Mouse (Mus musculus) kidney, adult 11 months (tissue): ENCODE measurements at regions not wholly inside any gene's neighbourhood (a gene's known extent, or its start where the extent isn't known, plus 50 kb on each side); places are given as distances from the start of the nearest gene placed in this dataset.

Experiments used
- DNase-seq: peaks from one replicate; pipeline ENCODE4 v3.0.0; 2022

DNA sequence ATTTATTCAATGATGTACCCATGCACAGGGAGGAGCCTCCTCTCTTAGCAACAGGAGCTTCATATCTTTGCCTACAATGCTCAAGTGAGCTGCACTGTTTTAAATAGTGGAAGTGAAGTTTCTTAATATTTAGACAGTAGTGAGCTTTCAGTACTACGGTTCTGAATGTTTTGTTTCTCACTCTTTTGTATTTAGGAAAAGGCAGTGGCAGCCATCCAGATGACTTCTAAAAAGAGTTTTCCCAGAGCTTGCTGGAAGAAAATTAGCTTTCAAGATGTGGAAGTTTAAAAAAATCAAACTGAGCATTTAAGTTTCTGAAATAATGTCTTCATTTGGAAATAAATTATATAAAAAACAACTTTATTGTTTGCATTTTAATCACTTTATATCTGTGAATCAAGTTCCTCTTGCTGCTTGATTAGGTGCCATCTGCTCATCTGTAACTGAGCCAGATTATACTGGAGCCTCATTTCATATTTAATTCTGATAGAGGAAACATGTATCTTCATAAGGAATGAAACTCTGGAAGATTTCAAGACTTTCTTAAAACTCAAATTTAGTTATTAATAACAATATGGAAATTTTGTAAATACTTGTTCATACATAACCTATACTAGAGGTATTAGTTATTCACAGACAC lies 268.6 kb upstream of the Tle1 start:
- no peak for DNase-seq

DNA sequence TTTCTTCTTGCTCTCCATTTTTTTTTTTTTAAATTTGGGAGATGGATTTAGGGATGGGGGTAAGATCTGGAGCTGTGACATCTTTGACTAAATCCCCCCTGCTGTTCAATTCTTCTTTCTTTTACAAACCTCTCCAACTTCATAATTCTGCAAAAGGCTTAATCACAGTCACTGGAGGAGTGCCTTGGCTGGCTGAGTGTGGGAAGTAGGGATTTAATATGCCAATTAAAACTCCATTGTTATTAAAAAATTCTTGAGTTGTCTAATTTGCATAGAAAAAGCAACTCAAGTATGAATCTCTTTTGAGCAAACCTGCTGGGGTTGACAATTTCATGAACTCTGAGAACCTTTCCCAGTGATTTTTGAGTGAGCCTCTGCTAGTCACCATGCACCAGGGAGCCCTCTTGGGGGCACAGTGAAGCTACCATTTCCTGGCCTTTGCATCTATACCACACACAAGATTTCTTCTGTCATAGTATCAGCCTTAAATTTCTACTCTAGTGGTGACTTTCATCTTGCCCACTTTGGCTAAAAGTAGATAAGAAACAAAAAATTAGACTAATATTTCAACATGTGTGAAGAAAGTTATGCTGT lies 243.6 kb upstream of the Tle1 start:
- no peak for DNase-seq

DNA sequence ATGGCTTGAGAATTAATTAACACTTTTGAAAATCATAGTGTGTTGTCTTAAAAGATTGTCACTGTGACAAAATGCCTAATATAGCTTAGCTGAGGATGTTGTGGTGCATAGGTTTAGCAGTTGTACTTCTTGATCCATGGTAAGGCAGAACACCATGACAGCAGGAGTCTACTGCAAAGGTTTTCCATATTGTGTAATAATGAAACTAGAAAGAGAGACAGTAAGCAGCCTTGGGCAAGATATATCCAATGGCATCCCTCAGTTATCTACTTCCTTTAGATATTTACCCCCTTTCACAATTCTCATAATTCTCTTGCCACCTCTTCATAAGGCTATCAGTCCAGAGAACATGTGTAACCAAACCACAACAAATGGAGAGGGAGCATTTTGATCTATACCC lies 236.6 kb upstream of the Tle1 start:
- DNase-seq, result no peak

DNA sequence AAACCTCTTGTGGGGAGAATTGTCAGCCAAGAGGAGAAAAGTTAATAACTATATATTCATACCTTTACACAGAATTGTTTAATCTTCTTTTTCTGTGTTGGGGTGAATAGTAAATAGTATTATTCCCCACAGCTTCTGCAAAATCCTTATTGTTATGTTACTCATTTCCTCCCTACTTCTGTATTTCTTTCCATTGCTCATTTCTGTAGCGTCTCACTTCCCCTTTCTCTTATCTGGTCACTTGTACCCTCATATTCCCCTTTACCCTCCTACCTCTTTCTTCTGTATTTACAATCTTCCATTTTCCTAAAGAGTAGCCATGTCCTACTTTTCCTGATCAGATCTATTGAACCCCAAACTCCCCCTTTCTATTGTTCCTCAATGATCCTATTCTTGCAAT lies 224.6 kb upstream of the Tle1 start:
- no peak for DNase-seq

DNA sequence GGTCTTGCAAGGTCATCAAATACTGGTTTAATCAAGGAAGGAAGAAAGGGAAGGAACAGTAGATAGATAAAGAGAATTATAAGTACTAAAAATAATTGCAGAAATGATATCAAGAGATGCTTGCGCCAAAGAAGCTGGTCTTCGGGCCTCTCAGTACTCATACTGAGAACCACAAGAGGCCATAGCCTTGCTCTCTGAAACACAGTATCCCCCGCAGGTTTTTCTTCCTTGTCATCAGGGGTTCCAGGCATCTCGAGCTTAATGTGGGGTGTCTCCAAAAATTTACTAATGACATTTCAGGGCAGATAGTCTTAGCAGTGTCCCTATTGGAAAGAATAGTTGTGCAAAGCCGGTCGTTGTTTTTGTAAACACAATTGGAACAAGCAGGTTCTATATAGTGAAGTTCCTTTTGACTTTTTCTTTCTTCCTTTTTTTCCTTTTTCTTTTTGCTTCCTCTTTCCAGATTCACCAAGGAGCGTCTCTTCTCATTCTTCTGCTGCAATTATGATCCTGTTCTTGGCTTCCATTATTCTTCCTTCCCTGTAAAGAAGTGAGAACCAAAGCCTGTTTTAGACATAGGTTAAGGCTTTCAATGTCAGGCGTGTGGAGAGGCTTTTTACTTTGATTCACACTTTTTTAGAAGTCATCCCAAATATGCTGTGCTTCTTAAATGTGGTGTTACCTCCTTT lies 211.5 kb upstream of the Tle1 start:
- no peak for DNase-seq

DNA sequence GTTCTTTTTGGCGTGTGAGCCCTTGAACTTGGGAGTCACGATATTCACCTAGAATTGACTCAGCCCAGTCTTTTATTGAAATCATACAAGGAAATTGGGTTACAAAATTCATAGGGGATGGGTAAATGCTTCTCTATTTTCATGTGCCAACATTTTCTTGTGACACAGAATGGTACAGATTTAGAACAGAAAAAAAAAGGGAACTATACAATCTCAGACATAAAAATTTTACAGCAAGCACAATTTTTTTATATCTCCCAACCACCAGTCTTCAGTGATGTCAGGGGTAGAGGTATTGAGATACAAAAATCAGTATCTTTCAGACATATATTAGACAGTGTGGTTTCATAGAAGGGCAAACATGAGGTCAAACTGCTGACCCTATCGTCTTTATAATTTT lies 210.6 kb upstream of the Tle1 start:
- no peak for DNase-seq

DNA sequence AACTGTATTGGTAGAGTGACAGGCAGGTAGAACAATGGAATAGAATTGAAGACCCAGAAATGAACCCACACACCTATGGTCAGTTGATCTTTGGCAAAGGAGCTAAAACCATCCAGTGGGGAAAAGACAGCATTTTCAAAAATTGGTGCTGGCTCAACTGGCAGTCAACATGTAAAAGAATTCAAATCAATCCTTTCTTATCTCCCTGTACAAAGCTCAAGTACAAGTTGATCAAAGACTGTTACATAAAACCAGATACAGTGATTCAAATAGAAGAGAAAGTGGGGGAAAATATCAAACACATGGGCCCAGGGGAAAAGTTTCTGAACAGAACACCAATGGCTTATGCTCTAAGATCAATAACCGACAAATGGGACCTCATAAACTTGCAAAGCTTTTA lies 200.0 kb upstream of the Tle1 start:
- no peak for DNase-seq

DNA sequence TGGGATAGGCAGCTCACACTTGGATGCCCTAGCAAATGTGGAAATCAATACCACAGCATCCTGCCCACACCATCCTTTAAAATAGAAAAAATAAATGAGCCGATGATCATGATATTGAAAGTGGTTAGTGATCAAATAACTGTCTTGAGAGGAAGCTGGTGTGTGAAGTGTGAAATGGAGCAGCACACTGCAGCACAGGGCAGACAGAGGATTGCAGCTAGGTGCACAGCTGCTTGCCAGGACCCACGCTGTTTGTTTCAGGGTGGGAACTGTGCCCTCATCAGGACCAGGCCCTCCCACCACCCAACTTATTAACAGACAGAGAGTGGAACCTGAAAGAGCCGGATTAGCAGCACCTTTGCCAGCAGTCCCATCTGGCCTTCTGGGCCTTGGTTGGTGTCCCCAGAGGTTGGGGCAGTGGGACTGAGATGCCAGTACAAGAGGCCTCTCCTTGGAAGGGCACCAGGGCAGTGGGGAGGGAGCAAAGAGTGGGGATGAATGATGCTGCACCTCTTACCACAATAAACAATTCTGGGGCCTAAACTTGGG lies 191.2 kb upstream of the Tle1 start:
- DNase-seq, result no peak

DNA sequence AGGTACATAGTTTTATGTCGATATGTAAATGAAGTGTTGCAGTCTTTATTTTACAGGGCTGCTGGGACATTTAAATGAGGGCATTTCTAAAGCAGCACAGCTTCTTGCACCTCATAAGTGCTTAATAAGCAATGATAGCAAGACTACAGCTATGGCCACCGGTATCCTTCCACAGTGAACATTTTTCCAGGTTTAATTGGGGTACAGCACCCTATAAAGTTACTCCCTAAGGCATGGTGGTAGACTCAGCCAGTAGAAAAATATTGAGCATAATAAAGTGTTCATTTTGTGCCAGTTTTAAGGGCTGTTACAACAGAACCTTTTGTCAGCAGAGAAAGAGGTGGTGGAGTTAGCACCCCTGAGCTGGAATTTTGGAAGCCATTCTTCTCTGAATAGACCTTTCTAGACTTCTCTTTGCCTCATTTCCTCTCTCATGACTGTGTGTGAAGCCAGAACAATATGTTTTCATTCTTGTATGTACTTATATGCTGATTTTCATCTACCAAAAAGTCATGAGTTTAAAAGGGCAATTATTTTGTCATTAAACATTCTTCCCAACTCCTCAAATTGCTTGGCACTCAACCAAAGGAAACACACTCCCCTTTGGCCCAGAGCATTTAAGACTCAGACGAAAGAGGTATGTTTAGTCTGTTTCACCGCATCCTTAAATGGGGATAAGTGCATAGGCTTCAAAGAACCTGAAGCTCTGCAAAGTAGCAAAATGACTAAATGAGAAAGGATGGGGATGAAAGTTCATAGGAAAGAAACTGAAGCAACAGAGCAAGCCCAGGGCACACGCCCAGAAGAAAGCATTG lies 189.3 kb upstream of the Tle1 start:
- DNase-seq, result no peak

DNA sequence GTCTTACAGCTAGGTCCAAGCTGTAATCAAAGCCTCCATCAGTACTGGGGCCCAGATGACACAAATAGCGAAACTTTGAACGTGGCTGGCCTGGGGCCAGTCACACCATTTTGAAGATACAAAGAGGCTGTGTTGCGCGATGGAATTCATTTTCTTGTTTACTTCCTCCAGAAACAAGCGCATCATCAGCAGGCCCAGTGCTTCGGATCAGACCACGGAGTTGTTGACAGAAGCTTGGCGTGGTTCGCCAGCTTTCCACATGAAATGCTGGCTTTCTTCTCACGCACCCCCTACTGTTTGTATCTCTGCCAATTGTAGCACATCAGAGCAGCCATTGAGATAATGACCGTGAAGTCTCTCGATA lies 184.2 kb upstream of the Tle1 start:
- DNase-seq, result peak; percentile 3

DNA sequence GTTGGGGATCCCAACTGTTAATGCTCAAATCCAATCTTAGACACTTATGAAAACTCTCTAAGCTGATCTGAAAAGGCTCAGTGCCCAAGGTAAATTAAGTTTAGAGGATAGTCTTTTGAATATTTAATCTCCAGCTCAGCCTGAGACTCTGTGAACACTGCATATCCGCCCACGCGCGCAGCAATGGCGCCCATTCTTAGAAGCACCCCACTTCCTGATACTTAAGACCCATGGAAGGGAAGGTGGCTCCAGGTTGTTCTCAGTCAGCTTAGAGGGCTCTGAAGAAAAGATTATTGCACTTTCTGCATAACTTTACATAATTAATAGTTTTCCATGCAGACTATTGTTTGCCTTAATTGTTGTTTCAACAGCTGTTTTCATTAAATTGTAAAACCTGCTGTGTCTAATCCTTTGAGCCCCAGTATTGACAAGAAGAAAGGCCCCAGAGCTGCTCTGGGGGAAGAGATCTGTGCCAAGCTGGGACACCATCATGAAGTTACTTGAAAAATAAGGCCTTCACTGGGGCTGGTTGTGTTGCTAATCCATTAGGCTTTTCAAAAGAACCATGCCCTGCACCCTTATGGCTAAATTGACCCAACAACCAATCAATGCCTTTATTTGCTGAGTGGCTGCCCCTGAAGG lies 183.7 kb upstream of the Tle1 start:
- DNase-seq, result no peak

DNA sequence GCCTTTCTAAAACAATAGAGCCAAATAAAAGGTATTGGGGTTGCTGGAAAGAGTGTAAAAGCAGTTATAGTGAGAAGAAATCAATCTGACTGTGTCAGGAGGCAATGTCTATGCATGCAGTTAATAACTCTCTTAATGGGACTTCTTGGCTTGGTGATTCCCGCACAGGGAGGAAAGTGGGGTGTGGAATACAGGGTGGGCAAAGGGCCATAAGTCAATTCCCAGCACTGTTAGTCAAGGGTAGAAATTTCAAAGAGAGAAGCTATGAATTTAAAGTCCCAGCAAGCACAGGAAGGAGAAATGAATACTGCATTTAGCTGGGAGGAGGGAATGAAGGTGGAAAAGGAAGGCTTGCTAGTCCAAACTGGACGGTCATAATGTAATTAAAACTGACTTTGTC lies 183.0 kb upstream of the Tle1 start:
- no peak for DNase-seq

DNA sequence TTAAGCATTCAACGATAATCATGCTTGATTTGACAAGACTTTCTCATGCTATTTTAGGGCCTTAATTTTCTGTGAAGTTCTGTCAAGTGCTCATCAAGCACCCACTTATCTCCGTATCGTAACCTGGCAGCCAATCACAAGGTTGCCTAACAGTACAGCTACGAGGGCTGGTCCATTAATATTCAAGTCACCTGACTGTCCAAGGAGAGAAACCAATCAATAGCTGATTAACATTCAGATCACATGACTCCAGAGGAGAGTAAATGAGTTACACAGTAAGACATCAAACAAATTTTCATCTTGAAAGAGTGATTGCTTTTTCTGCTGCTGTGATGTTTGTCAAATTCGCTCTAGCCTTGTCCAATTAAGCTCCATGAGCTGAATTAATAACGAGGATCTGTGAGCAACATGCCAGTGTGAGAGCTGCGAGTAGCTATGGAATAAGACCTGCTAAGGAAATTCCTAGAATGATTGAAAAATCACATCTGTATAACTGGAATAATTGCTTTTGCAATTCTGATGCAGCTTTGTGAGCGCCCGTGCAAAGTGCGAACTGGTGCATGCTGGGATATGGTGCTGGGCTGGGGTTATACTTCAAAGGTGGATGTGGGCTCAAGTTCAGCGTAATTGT lies 181.9 kb upstream of the Tle1 start:
- DNase-seq, result no peak

DNA sequence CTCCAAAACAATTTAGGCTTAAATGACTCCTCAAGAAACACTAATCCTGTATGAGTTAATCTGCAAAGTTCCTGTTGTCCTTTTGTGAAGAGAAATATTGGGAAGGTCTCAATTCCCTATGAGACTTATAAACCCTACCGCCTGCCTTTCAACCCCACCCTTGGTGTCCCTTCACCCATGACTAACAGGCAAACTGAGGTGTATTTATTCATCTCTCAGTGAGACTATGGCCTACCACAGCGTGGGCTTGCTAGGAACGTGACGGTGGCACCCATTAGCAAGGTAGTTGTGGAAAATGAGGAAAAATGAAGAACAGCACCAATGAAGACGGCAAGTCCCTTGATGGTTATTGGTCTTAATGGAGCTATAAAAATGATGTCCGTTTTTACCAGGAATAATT lies 181.0 kb upstream of the Tle1 start:
- DNase-seq, result no peak

DNA sequence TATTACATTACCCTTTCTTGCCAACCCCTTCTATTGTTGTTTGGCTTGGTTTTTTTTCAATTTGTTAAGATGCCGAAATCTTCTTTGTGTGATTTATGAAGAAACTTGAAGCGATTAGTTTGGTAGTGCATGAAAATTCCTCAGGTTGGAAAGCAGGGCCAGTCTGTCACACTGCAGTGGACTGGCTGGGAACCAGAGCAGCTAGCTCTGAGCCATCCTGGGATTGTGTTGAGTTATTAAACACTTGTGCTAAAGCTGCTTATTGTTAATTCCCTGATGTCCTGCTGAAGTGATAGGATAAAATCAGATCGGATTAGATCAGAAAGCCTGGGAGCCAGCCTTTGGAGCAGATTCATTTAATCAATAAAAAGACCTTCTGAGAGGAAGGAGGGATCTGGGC lies 180.4 kb upstream of the Tle1 start:
- no peak for DNase-seq

DNA sequence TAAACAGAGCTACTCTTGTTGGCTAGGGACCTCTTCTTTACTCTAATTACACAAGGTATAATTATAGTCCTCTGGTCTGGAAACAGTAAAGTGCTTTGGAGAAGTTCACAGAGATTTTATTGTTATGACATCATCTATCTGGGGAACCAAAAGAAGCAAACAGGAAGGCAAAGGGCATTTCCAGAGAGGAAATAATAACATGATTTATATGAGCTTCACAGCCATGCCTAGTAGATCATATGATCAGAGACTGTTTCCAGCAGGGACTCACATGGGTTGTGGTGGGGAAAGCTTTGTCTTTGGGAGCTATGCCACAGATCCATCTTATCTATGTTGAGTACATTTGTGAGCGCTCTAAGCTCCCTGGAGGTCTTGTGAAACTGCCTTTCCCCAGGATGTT lies 178.8 kb upstream of the Tle1 start:
- DNase-seq, result peak; percentile 22

DNA sequence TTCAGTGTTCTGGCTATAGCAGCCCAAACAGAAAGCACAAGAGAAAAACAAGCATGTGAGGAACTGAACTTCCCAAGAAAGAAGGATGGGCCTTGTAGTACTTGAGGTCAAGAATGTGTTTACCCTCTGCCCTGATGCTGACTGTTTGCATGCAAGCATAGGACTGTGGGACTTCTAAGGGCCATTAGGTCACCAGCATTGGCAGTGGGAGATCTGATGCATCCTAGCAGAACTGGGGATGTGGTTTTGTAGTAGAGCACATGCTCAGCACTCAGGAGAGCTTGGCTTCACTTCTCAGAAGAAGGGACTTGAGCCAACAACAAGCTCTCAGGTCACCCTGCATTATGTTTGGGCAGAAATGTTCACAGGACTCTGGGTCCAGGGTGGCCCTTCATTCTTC lies 178.3 kb upstream of the Tle1 start:
- peak; percentile 62 for DNase-seq

DNA sequence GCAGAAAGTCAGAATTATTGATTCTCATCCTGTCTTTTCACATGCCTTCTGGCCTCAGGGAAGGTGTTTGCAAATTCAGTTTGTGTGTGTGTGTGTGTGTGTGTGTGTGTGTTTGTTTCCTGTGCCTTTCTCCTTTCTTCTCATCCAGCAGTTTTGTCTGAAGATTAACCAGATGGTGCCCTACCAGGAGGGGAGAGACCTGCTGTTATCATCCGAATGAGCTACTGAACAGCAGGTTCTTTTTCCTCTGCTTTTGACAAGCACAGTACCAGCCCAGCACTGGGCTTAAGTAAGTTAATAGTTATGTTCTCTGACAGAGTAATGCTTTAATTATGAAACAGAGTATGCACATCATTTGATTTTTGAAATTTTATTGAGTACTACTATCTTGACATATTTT lies 176.8 kb upstream of the Tle1 start:
- no peak for DNase-seq

DNA sequence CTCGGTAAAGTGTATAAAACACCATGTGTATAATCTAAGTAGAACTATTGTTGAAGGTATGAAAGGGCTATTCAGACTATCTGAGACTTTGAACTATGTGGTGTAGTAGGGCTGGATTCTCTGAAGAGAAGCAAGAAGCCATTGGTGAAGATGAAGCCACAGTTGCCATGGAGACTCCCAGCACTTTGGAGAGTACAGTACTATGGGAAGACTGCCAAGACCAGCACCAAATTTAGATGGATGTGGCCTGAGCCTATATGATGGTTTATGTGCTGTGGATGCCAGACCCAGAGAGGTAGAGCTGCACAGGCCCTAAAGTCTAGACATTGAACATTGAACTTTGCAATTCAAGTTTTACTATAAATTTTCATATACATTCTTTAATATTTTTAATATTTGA lies 151.3 kb upstream of the Tle1 start:
- DNase-seq, result no peak

DNA sequence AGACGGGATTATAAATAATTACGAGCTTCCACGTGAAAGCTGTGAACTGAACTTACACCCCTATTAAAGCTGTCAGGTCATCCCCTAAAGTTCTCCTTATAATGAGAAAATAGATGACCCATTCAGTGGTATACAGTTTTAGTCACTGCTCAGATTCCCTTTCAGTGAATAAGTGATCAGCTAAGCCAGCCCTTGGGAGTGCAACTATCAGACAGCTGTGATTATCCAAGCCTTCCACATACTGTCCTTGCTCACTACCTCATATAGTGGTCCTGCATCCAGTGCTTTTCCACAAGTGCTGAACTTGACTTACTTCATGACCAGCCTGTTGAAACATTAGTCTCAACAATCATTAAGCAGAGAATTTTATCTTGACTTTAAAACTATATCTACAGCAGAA lies 131.2 kb upstream of the Tle1 start:
- no peak for DNase-seq

DNA sequence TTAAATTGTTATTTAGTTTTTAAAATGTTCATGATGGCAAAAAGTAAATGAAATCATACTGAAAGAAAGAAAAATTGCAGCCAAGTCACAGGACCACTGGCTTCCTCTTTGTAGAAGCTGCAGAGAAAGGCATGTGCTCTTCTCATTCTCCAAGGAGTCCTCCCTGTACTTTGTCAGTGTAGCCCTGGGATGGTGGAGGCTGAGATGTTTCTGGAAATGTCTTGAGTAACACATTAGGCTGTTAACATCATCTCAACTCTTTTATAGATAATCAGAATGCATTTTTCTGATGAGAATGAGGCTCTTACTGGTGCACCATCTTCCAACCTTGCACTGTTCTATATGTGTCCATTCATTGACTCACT lies 128.3 kb upstream of the Tle1 start:
- DNase-seq, result no peak

DNA sequence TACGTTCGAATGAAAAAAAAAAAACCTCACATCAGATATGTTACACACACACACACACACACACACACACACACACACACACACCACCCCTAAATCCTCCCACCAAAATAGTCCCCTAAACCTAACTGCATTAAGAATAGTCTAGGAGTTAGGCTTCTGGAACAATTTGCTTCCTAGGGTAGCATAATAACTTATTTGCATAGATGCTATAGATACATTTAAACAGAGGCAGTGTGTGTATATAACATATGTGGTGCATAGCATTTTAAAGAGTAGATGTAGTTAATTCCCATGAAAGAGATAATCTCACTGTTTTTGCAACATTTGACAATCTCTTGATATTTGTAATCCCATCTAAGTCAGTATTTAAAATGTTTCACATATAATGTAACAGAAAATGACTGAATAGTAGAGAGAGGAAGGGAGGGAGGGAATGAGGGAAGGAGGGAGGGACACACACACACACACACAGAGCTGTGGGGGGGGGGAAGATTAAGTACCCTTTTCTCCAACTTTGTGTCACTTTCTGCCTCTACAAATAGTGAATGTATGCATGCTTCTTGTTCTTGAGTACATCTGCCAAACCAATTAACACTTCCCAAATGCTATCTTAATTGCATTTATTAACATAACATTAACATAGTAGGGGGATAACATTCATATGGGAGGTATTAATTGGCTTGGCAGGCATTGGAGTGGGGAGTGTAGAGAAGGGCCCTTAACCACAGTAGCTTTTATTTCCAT lies 127.7 kb upstream of the Tle1 start:
- no peak for DNase-seq
